Mouse (Mus musculus) hindbrain, embryonic 14.5 days (tissue): ENCODE results near the gene Sprr2a2. TPM values are rescaled to one million over a fixed set of nuclear protein-coding genes. Genes with fewer than 3 reads are reported as not detected.
"Not testable (repeated sequence)": the region's sequence is repeated elsewhere in the genome, so short reads cannot be mapped to it uniquely, and the experiment has no call there.

ENCODE experiments used
- ATAC-seq: fragments of 200-750 bp; cut with Nextera tagmentation; 2 replicates; pipeline ENCODE4 v1.8.0; 2017; ENCODE audit warnings: moderate number of reproducible peaks, mild to moderate bottlenecking, moderate TSS enrichment, moderate library complexity; ENCODE audit not compliant: low FRiP score
- DNase-seq: peaks from one replicate; pipeline ENCODE4 v3.0.0-alpha.2; 2015; ENCODE audit warnings: low spot score
- H3K27ac ChIP-seq: fragments of 300-500 bp; sonication (generic); 2 replicates; pipeline ENCODE4 v1.5.1; 2014; ENCODE audit warnings: mild to moderate bottlenecking, moderate library complexity
- H3K27me3 ChIP-seq: fragments of 300-500 bp; sonication (generic); 2 replicates; pipeline ENCODE4 v1.6.1; 2014; ENCODE audit warnings: mild to moderate bottlenecking, low read length, mixed read lengths; ENCODE audit not compliant: control insufficient read depth, insufficient read depth
- H3K36me3 ChIP-seq: fragments of 300-500 bp; sonication (generic); replicated peaks from 2 replicates; pipeline ENCODE4 v1.6.1; 2014; ENCODE audit not compliant: control insufficient read depth, insufficient read depth
- H3K4me1 ChIP-seq: fragments of 300-500 bp; sonication (generic); replicated peaks from 2 replicates; pipeline ENCODE4 v1.6.1; 2014; ENCODE audit warnings: antibody characterized with exemption, low read length, mixed read lengths; ENCODE audit not compliant: control insufficient read depth, insufficient read depth
- H3K4me2 ChIP-seq: fragments of 300-500 bp; sonication (generic); replicated peaks from 2 replicates; pipeline ENCODE4 v1.6.1; 2014; ENCODE audit warnings: mild to moderate bottlenecking, moderate library complexity
- H3K4me3 ChIP-seq: fragments of 300-500 bp; sonication (generic); replicated peaks from 2 replicates; pipeline ENCODE4 v1.5.1; 2014; ENCODE audit warnings: mild to moderate bottlenecking, low read length
- H3K9ac ChIP-seq: fragments of 300-500 bp; sonication (generic); 2 replicates; pipeline ENCODE4 v1.6.1; 2014
- H3K9me3 ChIP-seq: fragments of 300-500 bp; sonication (generic); 2 replicates; pipeline ENCODE4 v1.6.1; 2016; ENCODE audit warnings: low read length; ENCODE audit not compliant: control insufficient read depth
- WGBS: fragments of 180-500 bp; shearing (Covaris S2); extraction: QIAGEN DNeasy Blood & Tissue Kit; methylation state at CpG from one replicate; pipeline ENCODE4 v1.1.7; 2014; 5-methylcytosine and 5-hydroxymethylcytosine counted together
- polyA plus RNA-seq: library from polyadenylated mRNA; unstranded; fragments of >200 nt; fragmentation: Nextera tagmentation; extraction: Ambion mirVana; gene quantifications from 2 replicates; pipeline ENCODE4 v1.2.1, GENCODE M21; 2014

Gene Sprr2a2
- polyA plus RNA-seq, 1 experiment from 2014 or later = not detected

DNA sequence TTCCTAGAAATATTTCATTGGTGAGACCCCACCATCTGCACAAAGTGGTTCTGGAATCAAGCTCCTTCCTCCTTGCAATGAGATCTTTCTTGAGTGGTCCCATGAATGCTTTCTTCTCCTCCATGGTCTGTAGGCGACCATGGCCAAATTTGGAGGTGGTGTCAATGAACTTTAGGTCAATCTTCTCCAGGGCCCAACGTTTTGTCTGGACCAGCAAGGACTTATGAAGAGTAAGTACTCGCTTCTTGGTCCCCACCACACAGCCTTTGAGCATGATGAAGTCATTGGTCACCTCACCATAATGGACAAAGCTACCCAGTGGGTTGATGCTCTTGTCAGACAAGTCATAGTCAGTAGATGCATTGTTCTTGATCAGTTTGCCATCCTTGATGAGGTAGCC lies 11.7 kb downstream of the Sprr2a2 start:
- 77% methylated on average over 3 of the region's 3 CpGs for WGBS
- not testable (repeated sequence) for H3K9ac ChIP-seq, ATAC-seq, H3K27ac ChIP-seq, H3K9me3 ChIP-seq, H3K4me2 ChIP-seq, H3K27me3 ChIP-seq, H3K4me1 ChIP-seq, DNase-seq, H3K4me3 ChIP-seq, H3K36me3 ChIP-seq

DNA sequence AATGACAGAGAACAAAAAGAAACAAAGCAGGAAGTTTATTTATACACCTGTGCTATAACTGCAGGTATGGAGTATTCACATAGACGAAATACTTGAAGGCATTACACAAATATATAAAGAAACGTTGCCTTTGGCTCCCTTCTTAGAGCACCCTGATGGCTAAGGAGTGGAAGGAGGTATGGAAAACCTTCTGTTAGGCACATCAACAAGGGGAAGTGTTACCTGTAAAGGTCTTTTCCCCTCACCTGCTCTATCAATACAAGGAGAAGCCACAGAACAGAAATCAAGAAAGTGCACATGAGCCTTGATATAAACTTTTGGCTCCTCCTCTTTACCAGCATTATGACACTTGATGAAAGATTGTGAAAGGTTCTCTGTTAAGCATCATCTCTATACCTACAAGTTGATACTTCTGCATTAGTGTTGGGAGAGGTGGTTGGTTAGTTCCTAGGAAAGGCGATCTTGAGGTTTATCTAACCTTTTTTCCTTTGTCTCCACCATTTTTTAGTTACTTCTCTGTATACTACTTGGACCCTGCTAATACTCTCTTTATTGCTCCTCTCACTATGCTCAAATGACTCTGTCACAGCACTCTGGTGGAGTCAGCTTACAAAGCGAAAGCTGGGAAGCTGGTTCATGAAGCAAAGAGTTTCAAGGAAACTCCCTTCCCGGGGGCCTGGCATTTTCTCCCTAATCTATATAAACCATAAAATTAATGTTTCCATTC lies 20.9 kb downstream of the Sprr2a2 start:
- not testable (repeated sequence) for H3K9ac ChIP-seq, ATAC-seq, H3K36me3 ChIP-seq, H3K4me2 ChIP-seq, H3K9me3 ChIP-seq, H3K27me3 ChIP-seq, H3K4me3 ChIP-seq, DNase-seq, H3K27ac ChIP-seq, H3K4me1 ChIP-seq
- no CpG with 5 or more reads among the region's 5 CpGs for WGBS

DNA sequence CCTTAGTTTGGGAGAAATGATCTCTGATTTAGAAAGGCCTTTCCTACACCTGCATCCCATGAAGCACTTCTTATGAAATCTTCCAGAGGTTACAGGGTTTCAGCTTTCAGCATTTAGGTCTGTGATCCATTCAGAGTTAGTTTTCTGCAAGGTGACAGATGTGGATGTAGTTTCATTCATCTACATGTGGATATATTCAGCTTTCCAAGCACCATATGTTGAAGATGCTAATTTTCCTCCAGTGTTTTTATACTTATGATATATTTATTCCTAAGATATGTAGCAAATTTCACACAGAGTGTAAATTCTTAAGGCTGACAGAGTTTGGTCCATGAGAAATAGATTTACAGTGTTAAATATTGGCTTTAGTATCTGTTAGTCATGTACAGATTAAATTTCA lies 23.0 kb downstream of the Sprr2a2 start:
- H3K4me1 ChIP-seq, H3K4me3 ChIP-seq, H3K9me3 ChIP-seq, H3K4me2 ChIP-seq, DNase-seq, H3K36me3 ChIP-seq, ATAC-seq, H3K9ac ChIP-seq, H3K27ac ChIP-seq, H3K27me3 ChIP-seq: not testable (repeated sequence)

DNA sequence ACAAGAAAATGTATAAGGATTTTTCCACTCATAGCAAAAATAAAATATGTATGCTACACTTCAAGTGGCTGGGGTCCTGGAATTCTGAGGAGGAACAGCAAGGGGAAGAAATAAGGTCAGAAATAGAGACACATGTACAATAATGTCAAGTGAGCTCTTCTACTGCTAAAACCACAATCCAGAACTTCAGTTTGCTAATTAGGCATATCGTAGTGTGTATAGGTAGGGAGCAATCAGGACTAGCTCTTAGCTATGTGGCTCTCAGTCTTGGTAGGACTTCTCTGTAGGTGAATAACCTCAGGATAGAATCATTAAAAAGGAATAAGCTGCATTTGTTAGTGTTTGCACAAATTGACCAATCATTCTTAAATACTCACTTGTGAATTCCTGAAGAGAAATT lies 23.5 kb downstream of the Sprr2a2 start:
- DNase-seq, H3K27me3 ChIP-seq, H3K27ac ChIP-seq, H3K4me1 ChIP-seq, H3K4me3 ChIP-seq, H3K4me2 ChIP-seq, H3K36me3 ChIP-seq, H3K9me3 ChIP-seq, H3K9ac ChIP-seq: not testable (repeated sequence)
- no CpG with 5 or more reads among the region's 1 CpGs for WGBS
- 0 out of 2 replicates have a peak, but pooled peaks have one; percentile 32 for ATAC-seq

DNA sequence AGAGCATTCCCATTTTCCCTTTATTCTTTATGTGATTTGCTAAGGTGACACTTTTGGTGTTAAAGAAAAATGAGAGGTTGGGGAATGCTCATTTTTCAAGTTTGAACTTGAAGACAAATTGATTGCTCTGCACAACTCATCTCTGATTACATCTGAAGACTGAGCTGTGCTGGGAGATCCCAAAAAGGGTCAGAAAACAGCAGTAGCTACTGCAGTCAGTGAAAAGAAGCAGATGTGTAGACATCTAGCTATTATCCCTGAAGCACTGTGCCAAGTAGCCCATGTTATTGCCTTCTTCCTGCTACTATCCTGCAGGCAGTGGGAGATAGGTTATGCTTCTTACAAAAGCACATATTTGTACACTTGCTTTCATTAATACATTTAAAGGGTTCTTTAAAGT lies 29.1 kb downstream of the Sprr2a2 start:
- 0 out of 2 replicates have a peak, but pooled peaks have one; percentile 25 for ATAC-seq

GRCm38 (mm10) chr3:92246245-92246644 lies 30.5 kb downstream of the Sprr2a2 start:
- not testable (repeated sequence) for H3K4me2 ChIP-seq, ATAC-seq, H3K36me3 ChIP-seq, H3K4me1 ChIP-seq, DNase-seq, H3K9ac ChIP-seq, H3K27ac ChIP-seq, H3K9me3 ChIP-seq, H3K4me3 ChIP-seq, H3K27me3 ChIP-seq
- no CpG with 5 or more reads among the region's 10 CpGs for WGBS

More for the DNA sequence above, 29.1 kb downstream of the Sprr2a2 start:
- not testable (repeated sequence) for H3K9ac ChIP-seq, H3K4me1 ChIP-seq, DNase-seq, H3K27me3 ChIP-seq, H3K4me3 ChIP-seq, H3K36me3 ChIP-seq, H3K27ac ChIP-seq, H3K9me3 ChIP-seq, H3K4me2 ChIP-seq

DNA sequence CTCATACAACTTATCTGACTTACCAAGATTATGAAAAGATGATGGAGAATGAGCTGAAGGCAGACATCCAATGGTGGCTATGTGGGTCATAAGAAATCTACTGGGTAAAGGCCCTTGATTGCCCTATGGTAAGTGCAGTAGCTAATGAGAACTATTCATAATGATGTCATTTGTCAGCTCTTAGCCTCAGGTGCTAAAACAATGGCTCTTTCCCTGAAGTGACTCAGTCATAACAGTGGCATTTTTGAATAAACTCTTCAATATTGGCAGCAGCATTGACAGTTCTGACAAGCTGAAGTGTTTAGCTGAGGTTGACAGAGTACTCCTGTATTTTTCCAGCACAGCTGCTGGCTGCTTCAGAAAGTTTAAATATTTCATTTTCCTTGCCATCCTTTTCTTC lies 32.8 kb downstream of the Sprr2a2 start:
- H3K9me3 ChIP-seq, H3K27ac ChIP-seq, H3K27me3 ChIP-seq, H3K4me3 ChIP-seq, H3K4me1 ChIP-seq, H3K36me3 ChIP-seq, DNase-seq, H3K4me2 ChIP-seq, H3K9ac ChIP-seq: not testable (repeated sequence)
- peak; percentile 25; the same call in 1 of the 2 replicates for ATAC-seq

- not testable (repeated sequence) for H3K27me3 ChIP-seq, H3K9ac ChIP-seq, H3K4me1 ChIP-seq, H3K27ac ChIP-seq, H3K36me3 ChIP-seq, DNase-seq, H3K4me3 ChIP-seq, H3K4me2 ChIP-seq, H3K9me3 ChIP-seq, ATAC-seq
- WGBS = 96% methylated on average over 1 of the region's 2 CpGs
Measured at GRCm38 (mm10) chr3:92250450-92250849, 34.7 kb downstream of the Sprr2a2 start.

GRCm38 (mm10) chr3:92253860-92254259 lies 38.1 kb downstream of the Sprr2a2 start:
- not testable (repeated sequence) for H3K4me2 ChIP-seq, H3K4me3 ChIP-seq, H3K9ac ChIP-seq, H3K4me1 ChIP-seq, H3K27me3 ChIP-seq, DNase-seq, H3K27ac ChIP-seq, H3K9me3 ChIP-seq, H3K36me3 ChIP-seq
- no CpG with 5 or more reads among the region's 8 CpGs for WGBS
- ATAC-seq = peak; percentile 59

DNA sequence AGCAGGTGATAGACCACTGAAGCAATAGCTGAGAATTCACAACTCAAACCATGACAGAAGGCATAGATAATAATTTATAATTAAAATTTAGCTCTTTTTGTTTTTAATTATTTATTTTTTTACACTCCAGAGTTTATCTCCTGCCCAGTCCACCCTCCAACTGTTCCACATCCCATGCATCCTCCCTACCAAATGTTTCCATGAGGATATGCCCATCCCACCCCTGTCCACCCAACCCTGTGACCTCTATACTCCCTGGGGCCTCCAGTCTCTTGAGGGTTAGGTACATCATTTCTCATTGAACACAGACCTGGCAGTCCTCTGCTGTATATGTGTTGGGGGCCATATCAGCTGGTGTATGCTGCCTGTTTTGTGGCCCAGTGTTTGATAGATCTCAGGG lies 42.8 kb downstream of the Sprr2a2 start:
- H3K4me2 ChIP-seq, H3K27ac ChIP-seq, H3K4me1 ChIP-seq, H3K9ac ChIP-seq, H3K27me3 ChIP-seq, H3K36me3 ChIP-seq, H3K4me3 ChIP-seq, DNase-seq, H3K9me3 ChIP-seq: not testable (repeated sequence)
- peak; percentile 52; the same call in 1 of the 2 replicates for ATAC-seq
